Mouse (Mus musculus) forebrain, embryonic 14.5 days (tissue): ENCODE data around the gene Olfr202. TPM values are rescaled to one million over a fixed set of nuclear protein-coding genes. Genes with fewer than 3 reads are reported as not detected.
"Not testable (repeated sequence)": the region's sequence is repeated elsewhere in the genome, so short reads cannot be mapped to it uniquely, and the experiment has no call there.

Experiments used
- ATAC-seq: fragments of 200-750 bp; cut with Nextera tagmentation; 2 replicates; pipeline ENCODE4 v1.8.0; 2017; ENCODE audit warnings: mild to moderate bottlenecking, moderate library complexity
- DNase-seq: peaks from one replicate; pipeline ENCODE4 v3.0.0-alpha.2; 2015; ENCODE audit warnings: low spot score
- H3K27ac ChIP-seq: fragments of 300-500 bp; sonication (generic); 2 replicates; pipeline ENCODE4 v1.5.1; 2014; ENCODE audit warnings: low read depth, mild to moderate bottlenecking, control low read depth, low read length, moderate library complexity
- H3K27me3 ChIP-seq: fragments of 300-500 bp; sonication (generic); replicated peaks from 2 replicates; pipeline ENCODE4 v1.6.1; 2014; ENCODE audit warnings: low read length, control low read depth, mixed read lengths; ENCODE audit not compliant: control insufficient read depth, insufficient read depth
- H3K36me3 ChIP-seq: fragments of 300-500 bp; sonication (generic); 2 replicates; pipeline ENCODE4 v1.6.1; 2014; ENCODE audit warnings: low read length, control low read depth; ENCODE audit not compliant: control insufficient read depth, insufficient read depth
- H3K4me1 ChIP-seq: fragments of 300-500 bp; sonication (generic); 2 replicates; pipeline ENCODE4 v1.6.1; 2014; ENCODE audit warnings: antibody characterized with exemption, low read length, control low read depth; ENCODE audit not compliant: control insufficient read depth, insufficient read depth
- H3K4me2 ChIP-seq: fragments of 300-500 bp; sonication (generic); 2 replicates; pipeline ENCODE4 v1.6.1; 2014; ENCODE audit warnings: mild to moderate bottlenecking, control low read depth, low read length
- H3K4me3 ChIP-seq: fragments of 300-500 bp; sonication (generic); 2 replicates; pipeline ENCODE4 v1.5.1; 2014; ENCODE audit warnings: low read depth, low read length, control low read depth
- H3K9ac ChIP-seq: fragments of 300-500 bp; sonication (generic); 2 replicates; pipeline ENCODE4 v1.6.1; 2014; ENCODE audit warnings: mild to moderate bottlenecking, low read length, control low read depth, moderate library complexity
- H3K9me3 ChIP-seq: fragments of 300-500 bp; sonication (generic); replicated peaks from 2 replicates; pipeline ENCODE4 v1.6.1; 2016; ENCODE audit warnings: low read length, control low read depth, mixed read lengths; ENCODE audit not compliant: control insufficient read depth
- WGBS: fragments of 180-500 bp; shearing (Covaris S2); extraction: QIAGEN DNeasy Blood & Tissue Kit; methylation state at CpG from one replicate; pipeline ENCODE4 v1.1.7; 2014; 5-methylcytosine and 5-hydroxymethylcytosine counted together
- polyA plus RNA-seq: library from polyadenylated mRNA; unstranded; fragments of >200 nt; fragmentation: Nextera tagmentation; extraction: Ambion mirVana; gene quantifications from 2 replicates; pipeline ENCODE4 v1.2.1, GENCODE M21; 2014

Gene Olfr202
- polyA plus RNA-seq, 1 experiment from 2014 or later = not detected

DNA sequence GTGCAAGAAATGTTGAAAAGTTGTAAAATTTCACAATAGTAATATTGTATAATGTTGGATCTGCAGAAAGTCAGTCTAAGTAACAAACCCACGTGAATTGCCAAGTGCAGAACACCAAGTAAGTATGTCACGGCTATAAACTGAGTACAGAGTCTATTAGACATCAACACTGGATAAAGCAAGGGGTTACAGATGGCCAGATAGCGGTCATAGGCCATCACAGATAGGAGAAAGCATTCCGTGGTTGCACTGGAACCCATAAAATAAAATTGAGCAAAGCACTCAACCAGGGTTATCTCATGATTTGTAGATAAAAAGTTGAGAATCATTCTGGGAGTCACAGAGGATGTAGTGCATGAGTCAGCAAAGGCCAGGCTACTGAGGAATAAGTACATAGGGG is 17.5 kb downstream of the Olfr202 start:
- not testable (repeated sequence) for H3K9me3 ChIP-seq, H3K9ac ChIP-seq, H3K27ac ChIP-seq, H3K36me3 ChIP-seq, ATAC-seq, H3K4me3 ChIP-seq, DNase-seq, H3K27me3 ChIP-seq, H3K4me2 ChIP-seq, H3K4me1 ChIP-seq
- 81% methylated on average over 4 of the region's 4 CpGs for WGBS

DNA sequence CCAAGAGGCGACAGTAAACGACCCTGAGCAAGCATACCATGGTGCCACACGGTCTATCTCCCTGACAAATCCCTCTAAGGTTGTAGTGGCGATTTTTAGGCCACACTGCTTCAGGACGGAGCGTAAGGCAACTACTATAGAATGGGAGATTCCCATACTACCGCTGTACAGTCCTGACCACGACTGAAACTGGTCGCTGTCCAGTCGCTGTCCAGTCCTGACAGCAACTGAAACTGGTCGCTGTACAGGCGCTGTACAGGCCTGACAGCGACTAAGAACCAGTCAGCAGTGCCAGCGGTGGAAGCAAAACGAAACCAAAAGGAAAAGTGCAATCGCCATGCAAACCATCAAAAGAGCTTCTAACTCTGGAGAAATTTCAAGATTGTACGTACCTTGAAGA is 36.9 kb downstream of the Olfr202 start:
- Histone ChIP-seq H3K9ac (no peak overlapping the region), H3K27me3 (no peaks in the 10 kb centered on the region), H3K27ac (no peak overlapping the region), H3K4me2 (no peak overlapping the region), H3K4me1 (no peaks in the 10 kb centered on the region), H3K4me3 (no peak overlapping the region), H3K9me3 (no peaks in the 10 kb centered on the region), H3K36me3 (no peaks in the 10 kb centered on the region)
- DNase-seq (no peak), ATAC-seq (no peak)
- WGBS = 87% methylated on average over 17 of the region's 17 CpGs

Other genes with a start within 250 kb of the Olfr202 start
- gene Olfr187, start 247.0 kb downstream of the Olfr202 start, polyA plus RNA-seq = not detected in 2 replicates
- gene Olfr190, start 208.8 kb downstream of the Olfr202 start, polyA plus RNA-seq = not detected in 2 replicates
- gene Olfr191, start 197.0 kb downstream of the Olfr202 start, polyA plus RNA-seq = not detected in 2 replicates
- gene Olfr193, start 174.9 kb downstream of the Olfr202 start, polyA plus RNA-seq = not detected in 2 replicates
- not detected in 2 replicates for gene Olfr194, start 165.7 kb downstream of the Olfr202 start, polyA plus RNA-seq
- gene Olfr195, start 139.7 kb downstream of the Olfr202 start, polyA plus RNA-seq = not detected in 2 replicates
- not detected in 2 replicates for gene Olfr196, start 116.3 kb downstream of the Olfr202 start, polyA plus RNA-seq
- not detected in 2 replicates for gene Olfr198, start 83.3 kb downstream of the Olfr202 start, polyA plus RNA-seq
- not detected in 2 replicates for gene Olfr199, start 67.0 kb downstream of the Olfr202 start, polyA plus RNA-seq
- gene Olfr201, start 14.2 kb downstream of the Olfr202 start, polyA plus RNA-seq = not detected in 2 replicates
- gene Olfr203, start 12.1 kb upstream of the Olfr202 start, polyA plus RNA-seq = not detected in 2 replicates
- gene Olfr204, start 31.5 kb upstream of the Olfr202 start, polyA plus RNA-seq = not detected in 2 replicates
- not detected in 2 replicates for gene Olfr205, start 44.3 kb upstream of the Olfr202 start, polyA plus RNA-seq
- gene Olfr206, start 62.5 kb upstream of the Olfr202 start, polyA plus RNA-seq = not detected in 2 replicates
- not detected in 2 replicates for gene Olfr209, start 77.2 kb upstream of the Olfr202 start, polyA plus RNA-seq
- gene Gabrr3, start 120.5 kb upstream of the Olfr202 start, polyA plus RNA-seq = 0.05 TPM in 1 of 2 replicates, not detected in the other
- 13.7 and 14.2 TPM in 2 replicates for gene Riox2, start 185.0 kb upstream of the Olfr202 start, polyA plus RNA-seq